Mouse (Mus musculus) olfactory bulb, adult 2 months (tissue): ENCODE measurements at regions not wholly inside any gene's neighbourhood (a gene's known extent, or its start where the extent isn't known, plus 50 kb on each side); places are given as distances from the start of the nearest gene placed in this dataset.

Experiments used
- CTCF ChIP-seq: fragments of 200-500 bp; IDR thresholded peaks from 2 replicates; pipeline ENCODE4 v1.5.1; 2012; ENCODE audit warnings: low read depth, mild to moderate bottlenecking, low read length, moderate library complexity; ENCODE audit not compliant: insufficient read depth
- POLR2A ChIP-seq: fragments of 200-500 bp; IDR thresholded peaks from 2 replicates; pipeline ENCODE4 v1.6.1; 2012; ENCODE audit warnings: mild to moderate bottlenecking, low read depth, low read length, moderate library complexity; ENCODE audit not compliant: insufficient read depth

GRCm38 (mm10) chr2:144177268-144177667, 93.2 kb upstream of the Mgme1 start:
- TF ChIP-seq POLR2A (no peak), CTCF (no peak)
